Mouse (Mus musculus): Measurements from ENCODE around the gene Slc34a3.
A peak's percentile ranks its signal among the peaks of the same experiment; 100 is the strongest.
"Not testable (repeated sequence)": the region's sequence is repeated elsewhere in the genome, so short reads cannot be mapped to it uniquely, and the experiment has no call there.

The Slc34a3 gene

DNA sequence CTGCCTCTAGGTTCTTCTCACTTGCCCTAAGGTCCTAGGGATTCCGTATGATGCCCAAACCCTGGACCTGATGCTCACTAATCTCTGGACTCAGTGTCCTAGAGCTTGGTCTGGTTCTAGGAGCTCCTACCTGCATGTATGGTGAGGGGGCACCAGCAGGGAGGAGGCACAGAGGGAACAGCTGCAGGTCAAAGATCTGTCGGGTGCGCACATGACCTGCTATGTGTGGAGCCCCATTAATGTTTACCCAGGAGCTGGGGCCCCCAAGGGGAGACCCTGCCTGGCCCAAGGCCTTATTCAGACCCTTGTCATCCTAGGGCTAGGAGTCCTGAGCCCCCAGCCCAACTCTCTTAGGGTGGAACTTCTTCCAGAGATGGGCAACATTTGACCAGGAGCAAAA lies at the start of gene Slc34a3:
Gene Slc34a3, minus strand, starts transcription at position 315 of the 400 bp plus-strand sequence.
- no peak for DNase-seq (ENCODE audit: low spot score in 2 of 2)

DNA sequence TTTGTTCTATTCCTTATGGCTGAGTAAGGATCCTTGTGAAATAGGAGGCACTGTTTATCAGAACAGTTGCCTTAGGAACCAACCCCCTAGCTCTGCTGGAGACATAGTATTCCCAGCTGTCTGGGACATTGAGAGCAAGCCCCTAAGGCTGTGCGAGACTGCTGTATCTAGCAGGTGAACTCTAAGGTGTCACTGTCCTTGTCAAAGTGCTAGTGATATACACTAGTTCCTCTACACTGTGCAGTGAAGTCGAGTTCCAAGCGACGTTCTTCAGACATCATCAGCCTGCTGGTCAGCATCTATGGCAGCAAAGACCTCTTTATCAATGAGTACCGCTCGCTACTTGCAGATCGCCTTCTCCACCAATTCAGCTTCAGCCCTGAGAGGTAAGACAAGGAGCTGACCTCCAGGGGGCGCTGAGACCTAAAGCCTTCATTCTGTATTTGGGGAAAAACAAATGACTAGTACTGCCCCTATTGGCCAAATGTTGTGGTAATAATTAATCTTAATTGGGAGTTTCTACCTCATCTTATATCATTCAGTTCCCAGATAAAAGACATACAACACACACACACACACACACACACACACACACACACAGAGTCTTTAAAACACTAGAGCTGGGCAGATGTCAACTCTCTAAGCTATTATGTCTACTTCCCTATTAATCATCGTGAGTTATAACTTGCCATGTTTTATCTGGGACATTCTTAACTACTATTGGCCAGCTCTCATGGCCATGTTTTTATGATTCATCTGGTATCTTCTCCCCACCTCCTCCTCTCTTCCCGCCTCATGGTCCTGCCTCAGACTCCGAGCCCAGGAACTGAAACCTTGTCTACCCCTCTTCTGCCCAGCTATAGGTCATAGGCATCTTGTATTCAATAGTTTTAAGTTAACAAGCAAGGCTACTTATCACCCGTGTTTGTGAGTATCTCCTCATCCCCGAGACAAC lies 45.0 kb upstream of the Slc34a3 start:
- peak; percentile 78 to 85 for DNase-seq (ENCODE audit: low spot score in 2 of 2)

DNA sequence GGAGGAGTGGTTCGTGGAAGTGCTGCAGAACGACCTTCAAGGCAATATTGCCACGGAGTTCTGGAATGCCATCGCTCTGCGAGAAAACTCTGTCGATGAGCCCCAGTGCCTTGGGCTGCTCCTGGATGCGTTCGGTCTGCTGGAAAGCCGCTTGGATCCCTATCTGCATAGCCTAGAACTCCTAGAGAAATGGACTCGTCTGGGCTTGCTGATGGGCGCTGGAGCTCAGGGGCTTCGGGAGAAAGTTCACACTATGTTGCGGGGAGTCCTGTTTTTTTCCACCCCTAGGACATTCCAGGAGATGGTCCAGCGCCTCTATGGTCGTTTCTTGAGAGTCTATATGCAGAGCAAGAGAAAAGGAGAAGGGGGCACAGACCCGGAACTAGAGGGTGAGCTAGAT lies 38.8 kb upstream of the Slc34a3 start:
- DNase-seq (ENCODE audit: low spot score in 2 of 2) = no peak

- DNase-seq (ENCODE audit: low spot score in 2 of 2) = no peak
These were observed 38.4 kb upstream of the Slc34a3 start for GRCm38 (mm10) chr2:25272515-25272914.

DNA sequence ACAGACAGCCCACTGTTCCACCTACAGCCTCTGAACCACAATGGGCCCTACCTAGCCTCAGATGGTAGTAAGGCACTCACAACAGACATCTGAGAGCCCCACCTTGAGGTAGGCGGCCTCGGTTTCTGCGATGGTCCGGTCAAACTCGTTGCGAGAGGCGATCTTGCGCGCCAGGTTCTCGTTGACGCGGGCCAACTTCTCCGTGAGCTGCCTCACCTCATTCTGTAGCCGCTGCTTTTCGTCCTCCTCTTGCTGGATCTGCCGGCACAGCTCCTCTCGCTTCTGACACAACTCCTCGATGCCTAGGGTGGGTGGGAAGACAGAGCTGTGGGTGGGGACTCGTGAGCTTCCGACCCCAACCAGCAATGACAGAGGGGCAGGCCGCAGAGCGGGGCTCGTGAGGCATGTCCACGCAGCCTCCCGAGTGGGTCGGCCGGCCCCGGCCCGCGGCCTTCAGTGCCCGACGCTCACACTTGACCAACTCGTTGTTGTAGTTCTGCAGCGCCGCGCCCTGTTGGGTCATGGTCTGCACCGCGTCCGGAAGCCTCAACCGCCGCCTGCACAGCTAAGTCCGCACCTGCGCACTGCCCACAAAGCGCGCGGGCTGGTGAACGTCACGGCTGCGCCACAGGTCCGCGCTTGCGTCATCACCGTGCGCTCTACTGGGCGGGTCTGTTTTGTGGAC lies 37.8 kb upstream of the Slc34a3 start, which contains the start of the genes Ssna1 and Anapc2:
Gene Ssna1, minus strand, starts transcription at position 612 of the 685 bp plus-strand sequence.
Gene Anapc2, plus strand, starts transcription at position 652 of the 685 bp plus-strand sequence.
- DNase-seq (ENCODE audit: low spot score in 2 of 2) = peak; percentile 98 to 99

GRCm38 (mm10) chr2:25267746-25268309 lies 33.7 kb upstream of the Slc34a3 start:
- no peak for DNase-seq (ENCODE audit: low spot score in 2 of 2)

DNA sequence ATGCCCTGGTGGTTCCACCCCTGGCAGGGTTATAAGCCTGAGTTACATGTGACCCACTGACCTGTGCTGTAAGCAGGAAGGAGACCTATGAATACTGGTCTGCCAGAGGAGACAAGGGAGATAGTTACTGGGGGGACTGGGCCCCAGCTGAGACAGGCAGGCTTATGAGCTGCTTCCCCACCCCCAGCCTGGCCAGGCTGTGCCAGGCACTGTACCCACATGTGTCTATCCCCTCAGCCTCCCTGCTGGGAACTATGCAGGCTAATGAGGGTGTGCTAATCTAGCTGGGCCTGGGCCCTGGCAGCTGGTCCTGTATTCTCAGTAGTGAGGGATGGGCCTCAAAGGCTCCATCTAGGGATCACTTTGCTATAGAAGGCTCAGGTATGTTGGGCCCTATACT lies 33.1 kb upstream of the Slc34a3 start:
- no peak for DNase-seq (ENCODE audit: low spot score in 2 of 2)

- DNase-seq (ENCODE audit: low spot score in 2 of 2) = peak in 1 of 2 experiments; percentile 33
These were observed 32.6 kb upstream of the Slc34a3 start for GRCm38 (mm10) chr2:25266720-25267119.

DNA sequence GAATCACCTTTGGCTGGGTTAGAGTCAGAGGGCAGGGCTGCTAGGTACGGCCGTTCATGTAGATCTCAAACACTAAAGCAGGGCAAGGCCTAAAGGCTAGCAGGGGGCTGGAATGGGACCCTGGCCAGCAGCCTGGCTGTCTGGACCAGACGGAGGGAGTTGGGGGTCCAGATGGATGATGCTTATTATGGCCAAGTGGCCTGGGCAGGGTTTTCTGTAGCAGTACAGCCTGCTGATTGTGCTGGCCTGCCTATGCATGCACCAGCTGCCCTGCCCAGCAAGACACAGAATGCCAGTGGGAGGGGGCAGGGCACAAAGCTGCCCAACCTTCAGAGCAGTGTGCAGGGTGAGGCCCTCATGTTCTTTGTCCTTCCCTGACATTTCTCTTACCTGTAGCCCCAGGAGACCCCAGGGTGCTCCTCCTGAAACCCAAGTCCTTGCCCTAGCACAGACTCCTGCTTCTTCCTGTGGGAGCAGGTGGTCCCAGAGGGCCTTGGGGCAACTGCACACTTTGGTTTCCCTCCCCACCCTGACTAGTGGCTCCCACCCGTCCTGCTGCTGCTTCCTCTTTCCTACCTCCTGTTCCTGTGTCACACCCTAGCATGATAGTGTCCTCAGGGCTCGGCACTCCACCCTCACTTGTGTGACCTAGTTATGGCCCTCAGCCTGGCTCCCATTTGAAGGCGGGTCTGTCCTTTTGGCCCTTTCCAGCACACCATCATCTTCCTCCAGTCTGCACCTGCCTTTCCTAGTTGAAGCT lies 31.9 kb upstream of the Slc34a3 start:
- no peak for DNase-seq (ENCODE audit: low spot score in 2 of 2)

- no peak for DNase-seq (ENCODE audit: low spot score in 2 of 2)
These were observed 30.7 kb upstream of the Slc34a3 start for GRCm38 (mm10) chr2:25264851-25265250.

DNA sequence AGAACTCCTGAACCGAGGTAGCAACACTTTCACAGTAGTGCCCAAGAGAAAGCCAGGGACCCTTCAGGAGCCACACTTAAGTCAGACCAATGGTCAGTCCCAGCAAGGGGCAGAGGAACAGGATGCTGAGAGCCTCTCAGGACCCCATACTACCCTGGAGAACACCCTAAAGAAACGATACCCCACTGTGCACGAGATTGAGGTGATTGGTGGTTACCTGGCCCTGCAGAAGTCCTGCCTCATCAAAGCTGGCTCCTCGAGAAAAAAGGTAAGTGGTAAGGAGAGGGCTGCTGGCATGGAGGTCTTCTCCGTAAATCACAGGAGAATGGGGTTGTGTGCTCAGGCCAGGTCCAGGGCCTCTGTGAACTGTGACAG lies 30.1 kb upstream of the Slc34a3 start:
- DNase-seq (ENCODE audit: low spot score in 2 of 2) = no peak

- no peak for DNase-seq (ENCODE audit: low spot score in 2 of 2)
These were observed 29.6 kb upstream of the Slc34a3 start for GRCm38 (mm10) chr2:25263623-25264285.

GRCm38 (mm10) chr2:25262795-25263622 lies 28.8 kb upstream of the Slc34a3 start:
- DNase-seq (ENCODE audit: low spot score in 2 of 2) = no peak

- DNase-seq (ENCODE audit: low spot score in 2 of 2) = peak; percentile 93 to 94
These were observed 28.2 kb upstream of the Slc34a3 start, which contains the start of gene Tprn for GRCm38 (mm10) chr2:25262291-25262767. Gene Tprn, plus strand, starts transcription at chr2:25262618.

DNA sequence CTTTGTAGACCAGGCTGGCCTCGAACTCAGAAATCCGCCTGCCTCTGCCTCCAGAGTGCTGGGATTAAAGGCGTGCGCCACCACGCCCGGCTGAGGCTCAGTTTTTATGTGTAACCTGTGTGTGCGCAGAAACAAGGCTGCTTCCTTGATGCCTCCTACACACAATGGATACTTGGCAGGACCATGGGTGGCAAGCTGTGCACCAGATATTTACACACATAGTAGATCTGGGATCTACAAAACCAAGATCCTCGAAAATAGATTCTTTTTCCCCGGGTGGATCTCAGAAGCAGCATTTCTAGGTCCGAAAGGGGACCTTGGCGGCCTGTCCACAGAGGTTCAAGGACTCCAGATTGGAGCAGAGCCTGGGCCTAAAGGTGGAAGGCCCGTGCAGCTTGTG lies 27.7 kb upstream of the Slc34a3 start:
- peak in 1 of 2 experiments; percentile 46 for DNase-seq (ENCODE audit: low spot score in 2 of 2)

GRCm38 (mm10) chr2:25258887-25259286 lies 24.7 kb upstream of the Slc34a3 start:
- no peak for DNase-seq (ENCODE audit: low spot score in 2 of 2)

DNA sequence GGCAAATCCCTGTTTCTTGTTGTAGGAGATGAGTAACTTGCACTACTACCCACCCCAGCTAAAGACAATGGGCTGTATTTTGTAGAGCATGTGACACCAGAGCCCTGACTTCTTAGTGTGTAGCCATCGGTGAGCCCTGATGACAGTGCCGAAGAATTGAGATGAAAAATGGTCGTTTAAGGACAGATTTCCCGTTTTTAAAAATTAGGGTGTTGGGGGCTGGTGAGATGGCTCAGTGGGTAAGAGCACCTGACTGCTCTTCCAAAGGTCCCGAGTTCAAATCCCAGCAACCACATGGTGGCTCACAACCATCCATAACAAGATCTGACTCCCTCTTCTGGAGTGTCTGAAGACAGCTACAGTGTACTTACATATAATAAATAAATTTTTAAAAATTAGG lies 23.1 kb upstream of the Slc34a3 start:
- DNase-seq (ENCODE audit: low spot score in 2 of 2) = not testable (repeated sequence)

GRCm38 (mm10) chr2:25256443-25257109 lies 22.4 kb upstream of the Slc34a3 start:
- DNase-seq (ENCODE audit: low spot score in 2 of 2) = not testable (repeated sequence)

- DNase-seq (ENCODE audit: low spot score in 2 of 2) = peak; percentile 89 to 92
These were observed 21.2 kb upstream of the Slc34a3 start, which contains the start of gene Tmem203 for GRCm38 (mm10) chr2:25255284-25255779. Gene Tmem203, plus strand, starts transcription at chr2:25255439.
